Mouse (Mus musculus) bone marrow, adult 2 months (tissue): ENCODE measurements around the gene Prtg. TPM values are rescaled to one million over a fixed set of nuclear protein-coding genes. Genes with fewer than 3 reads are reported as not detected.

Experiments used
- H3K27ac ChIP-seq: fragments of 200-500 bp; 2 replicates; pipeline ENCODE4 v1.5.1; 2012; ENCODE audit warnings: low read depth, mild to moderate bottlenecking, control low read depth, inconsistent platforms, low read length; ENCODE audit not compliant: control insufficient read depth, poor library complexity, insufficient read depth
- H3K4me1 ChIP-seq: fragments of 200-500 bp; 2 replicates; pipeline ENCODE4 v1.6.1; 2011; ENCODE audit warnings: low read length; ENCODE audit not compliant: control insufficient read depth, insufficient read depth
- H3K4me3 ChIP-seq: fragments of 200-500 bp; replicated peaks from 2 replicates; pipeline ENCODE3; 2011; ENCODE audit warnings: mild to moderate bottlenecking, low read depth, low read length, control low read depth; ENCODE audit not compliant: control insufficient read depth
- CTCF ChIP-seq: fragments of 200-500 bp; IDR thresholded peaks from 2 replicates; pipeline ENCODE4 v1.5.1; 2011; ENCODE audit warnings: low read length, control low read depth; ENCODE audit not compliant: control insufficient read depth, insufficient read depth
- POLR2A ChIP-seq: fragments of 200-500 bp; IDR thresholded peaks from 2 replicates; pipeline ENCODE4 v1.6.1; 2011; ENCODE audit warnings: low read depth, mild to moderate bottlenecking, control low read depth, low read length, borderline replicate concordance; ENCODE audit not compliant: control insufficient read depth
- WGBS: fragments of 180-500 bp; shearing (Covaris S2); methylation state at CpG from one replicate; pipeline ENCODE4 v1.1.7; 2018; 5-methylcytosine and 5-hydroxymethylcytosine counted together
- polyA plus RNA-seq: library from polyadenylated mRNA; stranded (reverse); fragments of >200 nt; gene quantifications from 2 replicates; pipeline ENCODE4 v1.2.4, GENCODE M21; 2011; ENCODE audit warnings: low replicate concordance; ENCODE audit not compliant: missing spikeins, insufficient read depth, insufficient read length

The Prtg gene
- polyA plus RNA-seq, 1 experiment: 0.55 TPM

- H3K27ac ChIP-seq: no peak overlapping the region
- no peaks in the 10 kb centered on the region for H3K4me1 ChIP-seq
- no peak overlapping the region for H3K4me3 ChIP-seq
- TF ChIP-seq POLR2A (no peak), CTCF (no peak)
- WGBS: 63% methylated on average over 4 of the region's 4 CpGs
Measured at GRCm38 (mm10) chr9:72803280-72803679, 3.4 kb upstream of the Prtg start.

- 60% methylated on average over 14 of the region's 14 CpGs for WGBS
- Histone ChIP-seq H3K4me1 (no peaks in the 10 kb centered on the region), H3K27ac (no peak overlapping the region), H3K4me3 (no peak overlapping the region)
- no peak for TF ChIP-seq POLR2A
- TF ChIP-seq CTCF: no peak
Measured at GRCm38 (mm10) chr9:72806146-72806545, 528 bp upstream of the Prtg start.

DNA sequence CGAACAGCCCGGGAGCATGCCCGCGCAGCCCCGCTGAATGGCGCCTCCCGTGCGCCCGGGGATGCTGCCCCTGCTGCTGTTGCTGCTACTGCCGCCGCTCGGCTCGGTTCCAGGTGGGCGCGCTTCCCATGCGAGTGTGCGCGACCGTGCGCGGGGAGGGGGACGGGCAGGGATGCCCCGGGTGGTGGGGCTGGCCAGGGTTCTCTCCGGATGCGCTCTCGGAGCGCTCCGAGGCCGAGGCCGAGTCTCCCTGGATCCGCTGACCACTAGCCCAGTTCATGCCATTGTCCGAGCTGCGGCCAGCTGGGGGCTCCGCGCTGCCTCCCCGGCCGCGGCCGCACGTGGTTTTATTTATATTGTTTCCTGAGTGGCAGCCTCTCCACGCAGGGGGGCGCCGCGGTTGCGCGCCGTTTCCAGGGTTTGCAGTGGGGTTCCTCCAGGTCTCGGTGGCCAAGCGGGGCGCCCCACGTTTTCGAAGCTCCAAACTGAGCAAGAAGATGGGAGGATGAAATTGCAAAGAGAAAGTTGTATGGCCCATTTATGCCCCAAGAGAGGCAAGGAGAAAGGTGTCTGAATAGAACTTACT lies 839 bp downstream of the Prtg start:
- Histone ChIP-seq H3K4me3 (no peak overlapping the region), H3K27ac (no peak overlapping the region), H3K4me1 (no peaks in the 10 kb centered on the region)
- WGBS: under 1% methylated on average over 52 of the region's 52 CpGs
- TF ChIP-seq CTCF (no peak), POLR2A (no peak)

GRCm38 (mm10) chr9:72808176-72808575 lies 1.5 kb downstream of the Prtg start:
- TF ChIP-seq POLR2A (no peak), CTCF (no peak)
- 2% methylated on average over 6 of the region's 6 CpGs for WGBS
- Histone ChIP-seq H3K4me3 (no peak overlapping the region), H3K27ac (no peak overlapping the region), H3K4me1 (no peaks in the 10 kb centered on the region)

DNA sequence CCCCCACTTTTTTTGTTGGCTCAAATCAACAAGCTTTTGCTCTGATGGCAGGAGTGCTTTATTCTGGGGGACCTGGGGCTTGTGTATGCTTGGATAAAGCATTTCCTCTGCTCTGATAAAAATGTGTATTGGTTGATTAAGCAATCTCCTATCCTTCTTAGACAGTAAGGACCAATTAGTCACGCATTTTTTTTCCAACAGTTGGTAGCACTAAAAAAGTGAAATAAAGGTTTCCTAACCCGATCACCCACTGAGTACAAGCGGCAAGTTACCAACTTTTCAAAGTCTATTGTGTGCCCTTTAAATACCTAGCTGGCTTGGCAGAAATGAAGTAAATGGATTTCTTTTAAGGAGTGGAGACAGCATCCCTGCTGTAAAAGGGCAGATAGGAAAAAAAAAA lies 1.9 kb downstream of the Prtg start:
- WGBS: 41% methylated on average over 3 of the region's 3 CpGs
- Histone ChIP-seq H3K4me3 (no peak overlapping the region), H3K4me1 (no peaks in the 10 kb centered on the region), H3K27ac (no peak overlapping the region)
- TF ChIP-seq CTCF (no peak), POLR2A (no peak)

GRCm38 (mm10) chr9:72809077-72809476 lies 2.4 kb downstream of the Prtg start:
- TF ChIP-seq POLR2A: no peak
- TF ChIP-seq CTCF: no peak
- H3K4me3 ChIP-seq: no peak overlapping the region
- no peak overlapping the region for H3K27ac ChIP-seq
- 75% methylated on average over 2 of the region's 2 CpGs for WGBS
- H3K4me1 ChIP-seq: no peaks in the 10 kb centered on the region

GRCm38 (mm10) chr9:72810607-72811006 lies 3.9 kb downstream of the Prtg start:
- WGBS: 42% methylated on average over 5 of the region's 5 CpGs
- no peak overlapping the region for H3K4me3 ChIP-seq
- TF ChIP-seq CTCF (no peak), POLR2A (no peak)
- H3K27ac ChIP-seq: no peak overlapping the region
- H3K4me1 ChIP-seq: no peaks in the 10 kb centered on the region

DNA sequence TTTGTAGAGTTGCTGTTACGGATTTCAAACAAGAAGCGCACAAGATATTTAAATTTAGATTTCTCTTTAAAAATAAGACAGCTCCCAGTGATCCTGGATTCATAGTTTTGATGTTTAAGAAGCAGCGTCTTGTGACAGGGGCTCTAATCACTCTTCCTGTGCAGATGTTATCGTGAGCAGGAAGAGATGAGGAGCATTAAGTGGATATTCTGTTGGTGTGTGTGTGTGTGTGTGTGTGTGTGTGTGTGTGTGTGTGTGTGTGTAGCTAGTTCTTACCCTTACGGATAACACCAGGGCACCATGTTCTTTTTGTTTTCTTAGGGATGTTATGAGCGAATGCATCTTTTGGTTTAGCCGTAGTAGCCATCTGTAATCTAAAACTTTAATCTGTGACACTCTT lies 5.4 kb downstream of the Prtg start:
- Histone ChIP-seq H3K4me3 (no peak overlapping the region), H3K27ac (no peak overlapping the region), H3K4me1 (no peaks in the 10 kb centered on the region)
- TF ChIP-seq POLR2A (no peak), CTCF (no peak)
- WGBS: 68% methylated on average over 7 of the region's 7 CpGs
